Mouse (Mus musculus): ENCODE data around the gene Gm11127. TPM values are rescaled to one million over a fixed set of nuclear protein-coding genes. Genes with fewer than 3 reads are reported as not detected.
"Not testable (repeated sequence)": the region's sequence is repeated elsewhere in the genome, so short reads cannot be mapped to it uniquely, and the experiment has no call there.

Gene Gm11127
- total and polyA plus RNA-seq, 3 experiments = 1.5 to 6.4 TPM; not detected in 1

DNA sequence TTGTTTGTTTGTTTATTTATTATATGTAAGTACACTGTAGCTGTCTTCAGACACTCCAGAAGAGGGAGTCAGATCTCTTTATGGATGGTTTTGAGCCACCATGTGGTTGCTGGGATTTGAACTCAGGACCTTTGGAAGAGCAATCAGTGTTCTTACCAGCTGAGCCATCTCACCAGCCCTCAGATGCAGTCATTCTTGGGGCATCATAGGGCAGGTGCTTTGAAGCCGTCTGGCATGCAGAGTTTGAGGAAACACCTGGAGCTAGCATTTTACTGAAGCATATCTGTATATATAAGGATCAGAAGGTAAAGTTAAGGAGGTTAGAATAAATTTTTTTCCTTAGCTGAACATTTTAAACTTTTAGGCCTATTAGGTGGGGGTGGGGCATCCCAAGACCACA lies 27.8 kb upstream of the Gm11127 start:
- not testable (repeated sequence) for H3K27ac ChIP-seq (ENCODE audit: control insufficient read depth, low read depth, low read length); DNase-seq (ENCODE audit: low read depth, low spot score); H3K79me2 ChIP-seq (ENCODE audit: control insufficient read depth, insufficient read depth, low read length, poor library complexity); H3K4me3 ChIP-seq (ENCODE audit: control insufficient read depth in 1 of 2, insufficient read depth in 1 of 2, low read depth in 2 of 2, low read length in 2 of 2); H3K9ac ChIP-seq (ENCODE audit: control insufficient read depth, low read depth, low read length, poor library complexity, severe bottlenecking); H3K27me3 ChIP-seq (ENCODE audit: control insufficient read depth in 1 of 2, insufficient read depth in 2 of 2, low read length in 2 of 2); H3K9me3 ChIP-seq (replicated peaks; ENCODE audit: insufficient read depth, low read length); H3K36me3 ChIP-seq (ENCODE audit: control insufficient read depth in 1 of 2, insufficient read depth in 2 of 2, low read length in 2 of 2); H3K4me1 ChIP-seq (ENCODE audit: control insufficient read depth in 1 of 2, insufficient read depth in 2 of 2, low read length in 2 of 2)

DNA sequence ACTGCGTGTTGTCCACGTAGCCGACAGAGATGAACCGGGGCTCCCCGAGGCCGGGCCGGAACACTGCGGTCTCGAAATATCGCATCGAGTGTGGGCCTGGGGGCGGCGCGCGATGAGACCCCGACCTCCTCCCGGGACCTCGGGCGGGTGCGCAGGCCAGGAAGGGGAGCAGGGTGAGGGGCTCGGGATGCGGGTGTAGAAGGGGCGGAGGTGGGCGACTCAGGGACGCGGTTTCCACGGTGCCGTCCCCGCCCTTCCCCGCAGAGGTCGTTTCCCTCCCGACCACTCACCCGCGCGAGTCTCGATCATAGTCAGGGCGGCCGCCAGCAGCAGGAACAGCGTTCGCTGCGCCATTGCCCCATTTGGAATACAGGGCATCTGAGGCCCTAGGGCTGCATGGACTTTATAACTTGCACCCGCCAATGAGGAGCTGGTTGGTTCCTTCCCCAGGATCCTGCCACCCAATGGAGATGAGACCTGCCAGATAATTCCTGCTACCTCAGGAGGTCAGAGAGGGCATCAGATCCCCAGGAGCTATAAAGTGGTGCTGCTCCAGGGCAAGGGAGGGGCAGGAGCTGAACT lies 25.8 kb upstream of the Gm11127 start:
- TF ChIP-seq UBTF (IDR thresholded peaks at IDR 0.05; ENCODE audit: borderline replicate concordance, insufficient read depth, low read depth, low read length) (no peak), TBP (IDR thresholded peaks at IDR 0.05; ENCODE audit: low read depth, low read length) (no peak), CHD1 (IDR thresholded peaks at IDR 0.05; ENCODE audit: low read depth, low read length) (no peak), MEF2A (IDR thresholded peaks at IDR 0.05; ENCODE audit: extremely low read depth, insufficient replicate concordance, low read depth, low read length, poor library complexity, severe bottlenecking) (no peak), RAD21 (IDR thresholded peaks at IDR 0.05; ENCODE audit: low read depth, low read length) (no peak)
- H3K4me3 ChIP-seq (ENCODE audit: control insufficient read depth in 1 of 2, insufficient read depth in 1 of 2, low read depth in 2 of 2, low read length in 2 of 2) = no peak overlapping the region
- H3K27ac ChIP-seq (ENCODE audit: control insufficient read depth, low read depth, low read length) = no peak overlapping the region
- H3K4me1 ChIP-seq (ENCODE audit: control insufficient read depth in 1 of 2, insufficient read depth in 2 of 2, low read length in 2 of 2) = no peaks in the 10 kb centered on the region; a peak in 1 of 4 replicates
- H3K36me3 ChIP-seq (ENCODE audit: control insufficient read depth in 1 of 2, insufficient read depth in 2 of 2, low read length in 2 of 2) = no peaks in the 10 kb centered on the region
- H3K27me3 ChIP-seq (ENCODE audit: control insufficient read depth in 1 of 2, insufficient read depth in 2 of 2, low read length in 2 of 2) = no peaks in the 10 kb centered on the region
- no peaks in the 10 kb centered on the region for H3K79me2 ChIP-seq (ENCODE audit: control insufficient read depth, insufficient read depth, low read length, poor library complexity)
- no peaks in the 10 kb centered on the region for H3K9me3 ChIP-seq (replicated peaks; ENCODE audit: insufficient read depth, low read length)
- DNase-seq (ENCODE audit: low read depth, low spot score) = no peak
- H3K9ac ChIP-seq (ENCODE audit: control insufficient read depth, low read depth, low read length, poor library complexity, severe bottlenecking) = no peak overlapping the region

DNA sequence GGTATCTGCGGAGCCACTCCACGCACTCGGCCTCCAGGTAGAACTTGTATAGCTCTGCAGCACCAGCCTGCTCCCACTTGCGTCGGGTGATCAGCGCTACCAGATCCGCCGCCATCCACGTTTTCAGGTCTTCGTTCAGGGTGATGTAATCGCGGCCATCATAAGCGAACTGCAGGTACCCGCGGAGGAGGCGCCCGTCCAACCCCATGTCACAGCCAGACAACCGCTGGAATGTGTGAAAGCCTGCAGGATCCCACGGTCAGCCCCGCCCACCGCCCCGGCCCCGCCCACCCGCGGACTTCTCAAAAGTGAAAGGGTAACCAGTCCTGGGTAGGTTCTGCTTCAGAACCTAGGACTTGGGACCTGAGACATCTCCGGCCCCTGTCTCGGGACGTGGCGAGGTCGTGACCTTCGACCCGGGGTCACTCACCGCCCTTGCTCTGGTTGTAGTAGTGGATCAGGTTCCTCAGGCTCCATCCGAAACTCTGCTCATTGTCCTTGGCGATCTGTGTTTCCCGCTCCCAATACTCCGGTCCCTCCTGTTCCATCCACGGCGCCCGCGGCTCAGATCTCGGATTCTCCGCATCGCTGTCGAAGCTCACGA lies 25.2 kb upstream of the Gm11127 start:
- Histone ChIP-seq H3K4me1 (ENCODE audit: control insufficient read depth in 1 of 2, insufficient read depth in 2 of 2, low read length in 2 of 2) (no peaks in the 10 kb centered on the region; a peak in 1 of 4 replicates), H3K27me3 (ENCODE audit: control insufficient read depth in 1 of 2, insufficient read depth in 2 of 2, low read length in 2 of 2) (no peaks in the 10 kb centered on the region), H3K79me2 (ENCODE audit: control insufficient read depth, insufficient read depth, low read length, poor library complexity) (no peaks in the 10 kb centered on the region), H3K36me3 (ENCODE audit: control insufficient read depth in 1 of 2, insufficient read depth in 2 of 2, low read length in 2 of 2) (no peaks in the 10 kb centered on the region), H3K9me3 (replicated peaks; ENCODE audit: insufficient read depth, low read length) (no peaks in the 10 kb centered on the region), H3K9ac (ENCODE audit: control insufficient read depth, low read depth, low read length, poor library complexity, severe bottlenecking) (no peak overlapping the region), H3K4me3 (ENCODE audit: control insufficient read depth in 1 of 2, insufficient read depth in 1 of 2, low read depth in 2 of 2, low read length in 2 of 2) (no peak overlapping the region), H3K27ac (ENCODE audit: control insufficient read depth, low read depth, low read length) (no peak overlapping the region)
- no peak for DNase-seq (ENCODE audit: low read depth, low spot score)
- TF ChIP-seq ZKSCAN1 (IDR thresholded peaks at IDR 0.05; ENCODE audit: low read depth, low read length) (no peak), GATA1 (IDR thresholded peaks at IDR 0.05; ENCODE audit: low read depth, low read length) (no peak), POLR2AphosphoS2 (IDR thresholded peaks at IDR 0.05; ENCODE audit: low read length) (no peak), GABPA (IDR thresholded peaks at IDR 0.05; ENCODE audit: low read depth, low read length) (no peak), CHD1 (IDR thresholded peaks at IDR 0.05; ENCODE audit: low read depth, low read length) (no peak), EP300 (IDR thresholded peaks at IDR 0.05; ENCODE audit: low read depth in 1 of 2, low read length in 2 of 2) (no peak), SIN3A (IDR thresholded peaks at IDR 0.05; ENCODE audit: low read length) (no peak), JUND (IDR thresholded peaks at IDR 0.05; ENCODE audit: low read depth, low read length) (no peak), RCOR1 (IDR thresholded peaks at IDR 0.05; ENCODE audit: low read depth, low read length) (no peak), KAT2A (conservative IDR thresholded peaks at IDR 0.05; ENCODE audit: low read depth, low read length) (no peak)

DNA sequence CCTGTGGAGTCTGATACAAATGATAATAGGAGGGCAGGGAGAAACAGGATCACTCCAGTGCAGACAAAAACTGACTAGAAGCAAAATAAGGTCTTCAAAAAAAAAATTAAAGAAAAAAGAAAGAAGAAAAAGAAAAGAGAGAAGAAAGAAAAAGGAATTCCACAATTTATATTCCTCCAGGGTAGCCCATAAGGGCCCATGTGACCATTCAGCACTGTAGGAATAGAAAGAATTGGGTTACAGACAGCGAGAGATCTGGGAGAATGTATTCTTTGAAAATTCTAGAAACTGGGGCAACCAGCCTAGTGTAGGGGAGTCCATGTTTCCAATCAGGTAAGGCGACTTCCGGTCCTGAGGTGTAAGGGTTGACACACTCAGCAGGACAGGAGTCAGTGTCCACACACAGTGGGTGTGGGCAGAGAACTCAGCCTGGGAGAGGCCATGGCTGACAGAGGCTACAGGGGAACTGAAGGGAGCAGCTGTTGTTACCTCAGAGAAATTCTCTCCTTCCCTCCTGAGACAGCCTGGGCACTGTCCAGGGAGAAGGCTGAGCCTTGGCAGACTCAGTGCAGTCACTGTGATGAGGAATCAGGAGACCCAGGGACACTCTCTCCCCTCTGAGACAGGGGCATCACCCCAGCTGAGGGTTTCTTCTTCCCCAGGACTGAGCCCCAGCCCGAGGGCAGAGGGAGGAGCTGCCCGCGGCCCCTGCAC lies 24.5 kb upstream of the Gm11127 start:
- H3K27me3 ChIP-seq (ENCODE audit: control insufficient read depth in 1 of 2, insufficient read depth in 2 of 2, low read length in 2 of 2) = not testable (repeated sequence)

More for the DNA sequence above, 24.5 kb upstream of the Gm11127 start:
- H3K9ac ChIP-seq (ENCODE audit: control insufficient read depth, low read depth, low read length, poor library complexity, severe bottlenecking); H3K4me1 ChIP-seq (ENCODE audit: control insufficient read depth in 1 of 2, insufficient read depth in 2 of 2, low read length in 2 of 2); H3K9me3 ChIP-seq (replicated peaks; ENCODE audit: insufficient read depth, low read length); H3K27ac ChIP-seq (ENCODE audit: control insufficient read depth, low read depth, low read length); H3K4me3 ChIP-seq (ENCODE audit: control insufficient read depth in 1 of 2, insufficient read depth in 1 of 2, low read depth in 2 of 2, low read length in 2 of 2); DNase-seq (ENCODE audit: low read depth, low spot score); H3K79me2 ChIP-seq (ENCODE audit: control insufficient read depth, insufficient read depth, low read length, poor library complexity); H3K36me3 ChIP-seq (ENCODE audit: control insufficient read depth in 1 of 2, insufficient read depth in 2 of 2, low read length in 2 of 2): not testable (repeated sequence)
